Mouse (Mus musculus) forebrain, embryonic 10.5 days (tissue): ENCODE measurements at regions not wholly inside any gene's neighbourhood (a gene's known extent, or its start where the extent isn't known, plus 50 kb on each side); places are given as distances from the start of the nearest gene placed in this dataset.

Experiments
- DNase-seq: peaks from one replicate; pipeline ENCODE4 v3.0.0-alpha.2; 2017; ENCODE audit warnings: low spot score; ENCODE audit errors: extremely low spot score
- H3K27ac ChIP-seq: fragments of 300-500 bp; sonication (generic); 2 replicates; pipeline ENCODE4 v1.5.1; 2016; ENCODE audit warnings: mild to moderate bottlenecking
- H3K27me3 ChIP-seq: fragments of 300-500 bp; sonication (generic); 2 replicates; pipeline ENCODE4 v1.6.1; 2016; ENCODE audit warnings: mild to moderate bottlenecking; ENCODE audit not compliant: poor library complexity, severe bottlenecking
- H3K36me3 ChIP-seq: fragments of 300-500 bp; sonication (generic); replicated peaks from 2 replicates; pipeline ENCODE4 v1.6.1; 2016; ENCODE audit warnings: mild to moderate bottlenecking, moderate library complexity
- H3K4me1 ChIP-seq: fragments of 300-500 bp; sonication (generic); 2 replicates; pipeline ENCODE4 v1.6.1; 2016
- H3K4me3 ChIP-seq: fragments of 300-500 bp; sonication (generic); 2 replicates; pipeline ENCODE4 v1.5.1; 2016; ENCODE audit warnings: mild to moderate bottlenecking, moderate library complexity
- H3K9me3 ChIP-seq: fragments of 300-500 bp; sonication (generic); 2 replicates; pipeline ENCODE4 v1.6.1; 2016; ENCODE audit warnings: mild to moderate bottlenecking, moderate library complexity
- WGBS: fragments of 180-500 bp; shearing (Covaris S2); methylation state at CpG from one replicate; pipeline ENCODE4 v1.1.7; 2016; 5-methylcytosine and 5-hydroxymethylcytosine counted together

- Histone ChIP-seq H3K27ac (no peak overlapping the region), H3K9me3 (no peaks in the 10 kb centered on the region), H3K27me3 (no peaks in the 10 kb centered on the region), H3K4me3 (no peak overlapping the region), H3K4me1 (peaks cover 11% of the 10 kb centered on the region), H3K36me3 (no peaks in the 10 kb centered on the region)
- no peak for DNase-seq
- WGBS: 83% methylated on average over 4 of the region's 4 CpGs
Measured at GRCm38 (mm10) chr6:34246512-34246911, 69.6 kb upstream of the Slc35b4 start.

GRCm38 (mm10) chr6:34243001-34243400 is 66.1 kb upstream of the Slc35b4 start:
- Histone ChIP-seq H3K36me3 (no peaks in the 10 kb centered on the region), H3K4me1 (peaks cover 19% of the 10 kb centered on the region), H3K9me3 (no peaks in the 10 kb centered on the region), H3K27me3 (no peaks in the 10 kb centered on the region), H3K27ac (no peak overlapping the region), H3K4me3 (no peak overlapping the region)
- 80% methylated on average over 3 of the region's 3 CpGs for WGBS
- no peak for DNase-seq

- DNase-seq: no peak
- Histone ChIP-seq H3K27ac (no peak overlapping the region), H3K27me3 (no peaks in the 10 kb centered on the region), H3K36me3 (no peaks in the 10 kb centered on the region), H3K4me1 (peaks cover 19% of the 10 kb centered on the region), H3K4me3 (no peak overlapping the region), H3K9me3 (no peaks in the 10 kb centered on the region)
- WGBS: 22% methylated on average over 9 of the region's 9 CpGs
Measured at GRCm38 (mm10) chr6:34242486-34242885, 65.6 kb upstream of the Slc35b4 start.

- DNase-seq: no peak
- 58% methylated on average over 10 of the region's 10 CpGs for WGBS
- H3K27ac ChIP-seq: no peak overlapping the region
Measured at GRCm38 (mm10) chr6:34235132-34235531, 58.2 kb upstream of the Slc35b4 start.

GRCm38 (mm10) chr6:34234443-34235020 is 57.6 kb upstream of the Slc35b4 start:
- DNase-seq: no peak
- Histone ChIP-seq H3K36me3 (no peaks in the 10 kb centered on the region), H3K9me3 (no peaks in the 10 kb centered on the region), H3K4me3 (no peak overlapping the region), H3K27me3 (peaks cover 11% of the 10 kb centered on the region; the same call in 1 of the 2 replicates), H3K4me1 (peaks cover 9% of the 10 kb centered on the region; the same call in 1 of the 2 replicates), H3K27ac (no peak overlapping the region)
- WGBS: 79% methylated on average over 5 of the region's 5 CpGs

More at GRCm38 (mm10) chr6:34235132-34235531, 58.2 kb upstream of the Slc35b4 start:
- no peaks in the 10 kb centered on the region for H3K36me3 ChIP-seq
- H3K9me3 ChIP-seq: no peaks in the 10 kb centered on the region
- H3K4me1 ChIP-seq: peaks cover 12% of the 10 kb centered on the region
- peaks cover 5% of the 10 kb centered on the region; the same call in 1 of the 2 replicates for H3K27me3 ChIP-seq
- H3K4me3 ChIP-seq: no peak overlapping the region

GRCm38 (mm10) chr6:34230768-34231381 is 54.0 kb upstream of the Slc35b4 start:
- H3K4me1 ChIP-seq: peaks cover 9% of the 10 kb centered on the region; the same call in 1 of the 2 replicates
- H3K36me3 ChIP-seq: no peaks in the 10 kb centered on the region
- WGBS: 49% methylated on average over 13 of the region's 13 CpGs

GRCm38 (mm10) chr6:34227131-34227530 is 50.2 kb upstream of the Slc35b4 start:
- H3K4me3 ChIP-seq: no peak overlapping the region
- WGBS: 89% methylated on average over 4 of the region's 4 CpGs
- no peaks in the 10 kb centered on the region for H3K36me3 ChIP-seq
- no peak overlapping the region for H3K27ac ChIP-seq
- H3K9me3 ChIP-seq: peaks cover 6% of the 10 kb centered on the region
- no peak for DNase-seq
- no peaks in the 10 kb centered on the region for H3K4me1 ChIP-seq
- peaks cover 16% of the 10 kb centered on the region; the same call in 1 of the 2 replicates for H3K27me3 ChIP-seq

More at GRCm38 (mm10) chr6:34230768-34231381, 54.0 kb upstream of the Slc35b4 start:
- peak; percentile 35 for DNase-seq
- peaks cover 16% of the 10 kb centered on the region; the same call in 1 of the 2 replicates for H3K27me3 ChIP-seq
- H3K4me3 ChIP-seq: no peak overlapping the region
- no peaks in the 10 kb centered on the region for H3K9me3 ChIP-seq
- H3K27ac ChIP-seq: 0 out of 2 replicates have a peak overlapping the region, but pooled peaks have one; percentile 5
